Mouse (Mus musculus): ENCODE data around the gene Hspa12a.
"Not testable (repeated sequence)": the region's sequence is repeated elsewhere in the genome, so short reads cannot be mapped to it uniquely, and the experiment has no call there.

The Hspa12a gene

GRCm38 (mm10) chr19:58908018-58908417 is 35.4 kb downstream of the Hspa12a start:
- no peak for DNase-seq

GRCm38 (mm10) chr19:58906685-58907084 is 36.8 kb downstream of the Hspa12a start:
- DNase-seq: no peak

- DNase-seq: peak; percentile 74
Measured at GRCm38 (mm10) chr19:58903899-58904327, 39.5 kb downstream of the Hspa12a start.

GRCm38 (mm10) chr19:58903079-58903898 is 40.2 kb downstream of the Hspa12a start:
- DNase-seq: no peak

GRCm38 (mm10) chr19:58900471-58900870 is 43.0 kb downstream of the Hspa12a start:
- not testable (repeated sequence) for DNase-seq

- DNase-seq: no peak
Measured at GRCm38 (mm10) chr19:58896216-58896615, 47.2 kb downstream of the Hspa12a start.

GRCm38 (mm10) chr19:58889306-58890038 is 54.0 kb downstream of the Hspa12a start:
- DNase-seq: no peak

GRCm38 (mm10) chr19:58886467-58886866 is 57.0 kb downstream of the Hspa12a start:
- DNase-seq: peak; percentile 21

- no peak for DNase-seq
Measured at GRCm38 (mm10) chr19:58883451-58883850, 60.0 kb downstream of the Hspa12a start.

- DNase-seq: no peak
Measured at GRCm38 (mm10) chr19:58882336-58882735, 61.1 kb downstream of the Hspa12a start.

- DNase-seq: no peak
Measured at GRCm38 (mm10) chr19:58879330-58879957, 64.0 kb downstream of the Hspa12a start.

- DNase-seq: no peak
Measured at GRCm38 (mm10) chr19:58878560-58878959, 64.9 kb downstream of the Hspa12a start.

- DNase-seq: no peak
Measured at GRCm38 (mm10) chr19:58873536-58873935, 69.9 kb downstream of the Hspa12a start.

- DNase-seq: no peak
Measured at GRCm38 (mm10) chr19:58872381-58873259, 70.8 kb downstream of the Hspa12a start.

- no peak for DNase-seq
Measured at GRCm38 (mm10) chr19:58871878-58872277, 71.6 kb downstream of the Hspa12a start.

- DNase-seq: no peak
Measured at GRCm38 (mm10) chr19:58866651-58867050, 76.8 kb downstream of the Hspa12a start.

- DNase-seq: peak; percentile 66
Measured at GRCm38 (mm10) chr19:58865224-58865623, 78.2 kb downstream of the Hspa12a start.

GRCm38 (mm10) chr19:58864006-58864573 is 79.4 kb downstream of the Hspa12a start:
- DNase-seq: no peak

GRCm38 (mm10) chr19:58861174-58861760 is 82.2 kb downstream of the Hspa12a start:
- DNase-seq: no peak

- DNase-seq: peak; percentile 28
Measured at GRCm38 (mm10) chr19:58860255-58861173, 82.9 kb downstream of the Hspa12a start.

- DNase-seq: no peak
Measured at GRCm38 (mm10) chr19:58859831-58860254, 83.6 kb downstream of the Hspa12a start.
